Mouse (Mus musculus) CH12.LX (cell line): ENCODE measurements around the gene Armh1. TPM values are rescaled to one million over a fixed set of nuclear protein-coding genes. Genes with fewer than 3 reads are reported as not detected.

Source experiments
- DNase-seq: peaks from one replicate; pipeline ENCODE4 v3.0.0-alpha.2; 2013; ENCODE audit errors: extremely low read depth
- H3K27ac ChIP-seq: 2 replicates; pipeline ENCODE4 v1.5.1; 2012; ENCODE audit warnings: low read depth, mild to moderate bottlenecking, control low read depth, moderate library complexity; ENCODE audit not compliant: insufficient read depth
- H3K27me3 ChIP-seq: replicated peaks from 2 replicates; pipeline ENCODE3; 2012; ENCODE audit warnings: inconsistent platforms
- H3K36me3 ChIP-seq, 2 experiments: replicated peaks in 1 of 2; 2 replicates each; pipeline versions ENCODE3 to v1.6.1; 2012; ENCODE audit warnings: inconsistent platforms in 1 of 2, low read length in 1 of 2, mild to moderate bottlenecking in 1 of 2, mixed read lengths in 1 of 2, moderate library complexity in 1 of 2; ENCODE audit not compliant: control insufficient read depth in 1 of 2, insufficient read depth in 1 of 2
- H3K4me1 ChIP-seq, 2 experiments: 2 replicates each; pipeline ENCODE4 v1.6.1; 2012; ENCODE audit warnings: inconsistent platforms in 1 of 2, moderate library complexity in 1 of 2; ENCODE audit not compliant: insufficient read depth in 2 of 2, control insufficient read depth in 1 of 2
- H3K4me2 ChIP-seq: 2 replicates; pipeline ENCODE4 v1.6.1; 2012; ENCODE audit warnings: low read depth, mild to moderate bottlenecking, control low read depth; ENCODE audit not compliant: poor library complexity, insufficient read depth, severe bottlenecking
- H3K4me3 ChIP-seq, 3 experiments: fragments of 150-350 bp in 1 of 3; sonication (generic) in 1 of 3; replicated peaks in 1 of 3; 2 replicates each; pipeline versions ENCODE3 to v1.5.1; 2011 to 2012; ENCODE audit warnings: low read depth in 2 of 3, low read length in 2 of 3, mild to moderate bottlenecking in 2 of 3, moderate library complexity in 2 of 3, control low read depth in 1 of 3, improper control_type of control experiment in 1 of 3, inconsistent platforms in 1 of 3, mixed read lengths in 1 of 3; ENCODE audit not compliant: poor library complexity in 1 of 3
- H3K79me2 ChIP-seq: replicated peaks from 2 replicates; pipeline ENCODE4 v1.6.1; 2012; ENCODE audit warnings: mild to moderate bottlenecking, moderate library complexity; ENCODE audit not compliant: control insufficient read depth, poor library complexity, insufficient read depth, severe bottlenecking; ENCODE audit errors: extremely low read depth
- H3K9ac ChIP-seq: 2 replicates; pipeline ENCODE4 v1.6.1; 2012; ENCODE audit warnings: low read depth, mild to moderate bottlenecking, control low read depth, moderate library complexity; ENCODE audit not compliant: insufficient read depth
- H3K9me3 ChIP-seq: replicated peaks from 2 replicates; pipeline ENCODE3; 2012; ENCODE audit warnings: low read length, inconsistent platforms, mixed read lengths
- BHLHE40 ChIP-seq: IDR thresholded peaks from 2 replicates; pipeline ENCODE4 v1.6.1; 2011; ENCODE audit warnings: mild to moderate bottlenecking, low read depth, low read length, improper control_type of control experiment
- CHD1 ChIP-seq: IDR thresholded peaks from 2 replicates; pipeline ENCODE4 v1.6.1; 2012; ENCODE audit warnings: low read depth, low read length, improper control_type of control experiment, inconsistent platforms
- CHD2 ChIP-seq: IDR thresholded peaks from 2 replicates; pipeline ENCODE4 v1.6.1; 2011; ENCODE audit warnings: low read length, improper control_type of control experiment
- CTCF ChIP-seq, 2 experiments: IDR thresholded peaks in 1 of 2; conservative IDR thresholded peaks in 1 of 2; 2 replicates each; pipeline ENCODE4 v1.5.1; 2011 to 2012; ENCODE audit warnings: low read depth in 2 of 2, low read length in 2 of 2, improper control_type of control experiment in 1 of 2, inconsistent platforms in 1 of 2, mild to moderate bottlenecking in 1 of 2, moderate library complexity in 1 of 2
- E2F4 ChIP-seq: IDR thresholded peaks from 2 replicates; pipeline ENCODE4 v1.6.1; 2011; ENCODE audit warnings: low read depth, low read length, improper control_type of control experiment; ENCODE audit not compliant: insufficient replicate concordance
- ELF1 ChIP-seq: IDR thresholded peaks from 2 replicates; pipeline ENCODE4 v1.6.1; 2014; ENCODE audit warnings: low read depth, mild to moderate bottlenecking, inconsistent platforms, low read length, improper control_type of control experiment
- EP300 ChIP-seq: IDR thresholded peaks from 2 replicates; pipeline ENCODE4 v1.6.1; 2011; ENCODE audit warnings: low read length, improper control_type of control experiment
- ETS1 ChIP-seq: conservative IDR thresholded peaks from 2 replicates; pipeline ENCODE4 v1.6.1; 2012; ENCODE audit warnings: low read depth, mild to moderate bottlenecking, inconsistent platforms, low read length, improper control_type of control experiment, moderate library complexity
- GABPA ChIP-seq: IDR thresholded peaks from 2 replicates; pipeline ENCODE4 v1.6.1; 2012; ENCODE audit warnings: low read depth, low read length, improper control_type of control experiment, inconsistent platforms; ENCODE audit not compliant: insufficient replicate concordance
- HCFC1 ChIP-seq: IDR thresholded peaks from 2 replicates; pipeline ENCODE4 v1.6.1; 2012; ENCODE audit warnings: low read depth, mild to moderate bottlenecking, inconsistent platforms, low read length, improper control_type of control experiment
- IRF4 ChIP-seq: IDR thresholded peaks from 2 replicates; pipeline ENCODE4 v1.6.1; 2014; ENCODE audit warnings: low read depth, mild to moderate bottlenecking, inconsistent platforms, low read length, improper control_type of control experiment
- JUN ChIP-seq: IDR thresholded peaks from 2 replicates; pipeline ENCODE4 v1.6.1; 2011; ENCODE audit warnings: low read depth, mild to moderate bottlenecking, low read length, improper control_type of control experiment, moderate library complexity; ENCODE audit not compliant: insufficient read depth
- JUND ChIP-seq: conservative IDR thresholded peaks from 2 replicates; pipeline ENCODE4 v1.6.1; 2011; ENCODE audit warnings: low read depth, low read length, improper control_type of control experiment
- KAT2A ChIP-seq: IDR thresholded peaks from 2 replicates; pipeline ENCODE4 v1.6.1; 2012; ENCODE audit warnings: low read length, improper control_type of control experiment, inconsistent platforms; ENCODE audit not compliant: insufficient replicate concordance
- MAFK ChIP-seq: IDR thresholded peaks from 2 replicates; pipeline ENCODE4 v1.6.1; 2011; ENCODE audit warnings: low read length, improper control_type of control experiment; ENCODE audit not compliant: insufficient replicate concordance
- MAX ChIP-seq: IDR thresholded peaks from 2 replicates; pipeline ENCODE4 v1.6.1; 2011; ENCODE audit warnings: low read length, improper control_type of control experiment
- MAZ ChIP-seq: IDR thresholded peaks from 2 replicates; pipeline ENCODE4 v1.6.1; 2012; ENCODE audit warnings: low read depth, mild to moderate bottlenecking, inconsistent platforms, low read length, improper control_type of control experiment, moderate library complexity
- MEF2A ChIP-seq: IDR thresholded peaks from 2 replicates; pipeline ENCODE4 v1.6.1; 2014; ENCODE audit warnings: low read depth, mild to moderate bottlenecking, inconsistent platforms, low read length, improper control_type of control experiment, borderline replicate concordance
- MXI1 ChIP-seq: IDR thresholded peaks from 2 replicates; pipeline ENCODE4 v1.6.1; 2011; ENCODE audit warnings: mild to moderate bottlenecking, low read depth, low read length, improper control_type of control experiment
- MYC ChIP-seq: IDR thresholded peaks from 2 replicates; pipeline ENCODE4 v1.6.1; 2011; ENCODE audit warnings: low read depth, mild to moderate bottlenecking, improper control_type of control experiment, low read length
- NELFE ChIP-seq: IDR thresholded peaks from 2 replicates; pipeline ENCODE4 v1.6.1; 2011; ENCODE audit warnings: low read depth, low read length, improper control_type of control experiment
- NRF1 ChIP-seq: IDR thresholded peaks from 2 replicates; pipeline ENCODE4 v1.6.1; 2014; ENCODE audit warnings: low read depth, mild to moderate bottlenecking, inconsistent platforms, low read length, improper control_type of control experiment, moderate library complexity
- PAX5 ChIP-seq: IDR thresholded peaks from 2 replicates; pipeline ENCODE4 v1.6.1; 2012; ENCODE audit warnings: low read length, inconsistent platforms, mixed read lengths
- POLR2A ChIP-seq: IDR thresholded peaks from 2 replicates; pipeline ENCODE4 v1.6.1; 2011; ENCODE audit warnings: low read depth, mild to moderate bottlenecking, improper control_type of control experiment, low read length
- POLR2AphosphoS2 ChIP-seq: IDR thresholded peaks from 2 replicates; pipeline ENCODE4 v1.6.1; 2011; ENCODE audit warnings: low read depth, low read length, improper control_type of control experiment
- RAD21 ChIP-seq: IDR thresholded peaks from 2 replicates; pipeline ENCODE4 v1.6.1; 2011; ENCODE audit warnings: low read depth, mild to moderate bottlenecking, low read length, improper control_type of control experiment, moderate library complexity
- RCOR1 ChIP-seq: conservative IDR thresholded peaks from 2 replicates; pipeline ENCODE4 v1.6.1; 2012; ENCODE audit warnings: low read depth, mild to moderate bottlenecking, inconsistent platforms, low read length, improper control_type of control experiment
- SIN3A ChIP-seq: IDR thresholded peaks from 2 replicates; pipeline ENCODE4 v1.6.1; 2012; ENCODE audit warnings: low read length, improper control_type of control experiment, inconsistent platforms
- SMC3 ChIP-seq: IDR thresholded peaks from 2 replicates; pipeline ENCODE4 v1.6.1; 2011; ENCODE audit warnings: low read depth, low read length, improper control_type of control experiment
- TBP ChIP-seq: conservative IDR thresholded peaks from 2 replicates; pipeline ENCODE4 v1.6.1; 2011; ENCODE audit warnings: low read depth, low read length, improper control_type of control experiment
- TCF12 ChIP-seq: IDR thresholded peaks from 2 replicates; pipeline ENCODE4 v1.6.1; 2014; ENCODE audit warnings: low read depth, mild to moderate bottlenecking, inconsistent platforms, low read length, improper control_type of control experiment
- UBTF ChIP-seq: IDR thresholded peaks from 2 replicates; pipeline ENCODE4 v1.6.1; 2012; ENCODE audit warnings: low read depth, mild to moderate bottlenecking, inconsistent platforms, low read length, improper control_type of control experiment, moderate library complexity
- USF1 ChIP-seq: IDR thresholded peaks from 2 replicates; pipeline ENCODE4 v1.6.1; 2014; ENCODE audit warnings: low read depth, mild to moderate bottlenecking, inconsistent platforms, low read length, improper control_type of control experiment
- USF2 ChIP-seq: conservative IDR thresholded peaks from 2 replicates; pipeline ENCODE4 v1.6.1; 2011; ENCODE audit warnings: low read depth, low read length, improper control_type of control experiment
- ZC3H11A ChIP-seq: IDR thresholded peaks from 2 replicates; pipeline ENCODE4 v1.6.1; 2012; ENCODE audit warnings: low read depth, mild to moderate bottlenecking, inconsistent platforms, low read length, improper control_type of control experiment
- ZKSCAN1 ChIP-seq: IDR thresholded peaks from 2 replicates; pipeline ENCODE4 v1.6.1; 2012; ENCODE audit warnings: low read depth, inconsistent platforms, low read length, improper control_type of control experiment, borderline replicate concordance
- ZMIZ1 ChIP-seq: IDR thresholded peaks from 2 replicates; pipeline ENCODE4 v1.6.1; 2012; ENCODE audit warnings: low read depth, mild to moderate bottlenecking, inconsistent platforms, low read length, improper control_type of control experiment
- ZNF384 ChIP-seq: IDR thresholded peaks from 2 replicates; pipeline ENCODE4 v1.6.1; 2012; ENCODE audit warnings: low read depth, low read length, improper control_type of control experiment, inconsistent platforms
- dilution Hi-C: fragments of 300-500 bp; cut with MboI; formaldehyde crosslinking; loops from 2 replicates; pipeline ENCODE4 v1.14.3; 2020; ENCODE audit warnings: low sequenced_read_pairs; ENCODE audit not compliant: extremely low pct_unique_long_range_greater_than_20kb, extremely low pct_ligation_motif_present
- in situ Hi-C: fragments of 300-500 bp; cut with MboI; formaldehyde crosslinking; loops from 3 replicates; pipeline ENCODE4 v1.14.3; 2019; ENCODE audit warnings: low sequenced_read_pairs, low pct_ligation_motif_present, low pct_unique_long_range_greater_than_20kb, mixed read lengths
- polyA plus RNA-seq: library from polyadenylated mRNA; unstranded; fragments of >175 nt; gene quantifications from 2 replicates; pipeline ENCODE4 v1.2.1, GENCODE M21; 2012; ENCODE audit warnings: low read depth; ENCODE audit not compliant: insufficient read length
- total RNA-seq, 2 experiments: library from RNA; depleted of rRNA; stranded (reverse); fragments of 300-350 nt in 1 of 2; fragments of >200 nt in 1 of 2; gene quantifications; 2 replicates each; pipeline ENCODE4 v1.2.3; 2012 to 2014

Gene Armh1
- total and polyA plus RNA-seq, 3 experiments: not detected

DNA sequence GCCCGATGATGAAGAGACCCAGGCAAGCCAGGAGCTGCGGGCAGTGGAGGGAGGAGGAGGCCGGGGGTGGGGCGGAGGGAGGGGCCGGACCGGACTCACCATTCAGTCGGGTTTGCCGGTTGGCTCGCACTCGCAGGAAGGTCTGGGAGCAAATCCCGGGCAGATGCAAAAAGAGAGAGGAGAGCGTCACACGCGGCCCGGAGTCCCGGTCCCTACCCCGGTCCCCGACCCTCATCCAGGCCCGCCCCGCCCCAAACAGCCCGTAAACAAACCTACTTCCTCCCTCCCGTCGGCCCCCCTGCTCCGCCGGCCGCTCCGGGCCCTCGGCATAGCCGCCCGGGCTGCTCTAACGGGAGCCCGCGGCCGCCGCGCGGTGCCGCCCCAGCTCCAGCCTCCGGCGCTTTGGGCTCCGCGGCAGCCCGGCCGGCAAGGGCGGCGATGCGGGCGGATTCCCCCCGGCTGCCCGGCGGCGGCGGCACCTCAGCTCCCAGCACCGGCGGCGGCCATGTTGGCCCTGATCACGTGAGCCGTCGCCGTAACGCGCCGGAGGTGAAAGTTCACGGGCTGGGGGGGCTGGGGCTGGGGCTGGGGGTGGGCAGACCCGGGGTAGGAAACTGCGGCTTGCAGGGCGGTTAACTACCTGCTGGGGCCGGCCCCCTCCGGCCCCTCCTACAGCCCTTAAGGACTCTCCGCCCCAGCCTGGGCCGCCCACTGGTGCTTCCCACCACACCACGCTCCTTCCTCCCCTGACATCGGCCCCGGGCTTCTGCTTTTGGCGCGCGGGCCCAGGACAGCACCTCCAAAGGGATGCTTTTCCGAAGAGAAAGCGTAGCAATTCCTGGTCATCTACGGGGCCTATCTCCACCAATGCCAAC lies 37.2 kb upstream of the Armh1 start:
- in situ Hi-C loops: no loop called here
- Histone ChIP-seq H3K4me1 (peaks cover 2 to 39% of the 10 kb centered on the region in 2 experiments; a peak in 3 of 4 replicates), H3K9ac (peak overlapping the region; percentile 72), H3K4me3 (peak overlapping the region; percentile 66 to 82 (median 66)), H3K4me2 (peak overlapping the region; percentile 45), H3K79me2 (peaks cover 4% of the 10 kb centered on the region), H3K27ac (peak overlapping the region; percentile 58)
- dilution Hi-C loops: no loop called here
- TF ChIP-seq RCOR1 (no peak), SIN3A (peak; percentile 82; the same call in 1 of the 2 replicates), PAX5 (no peak), POLR2AphosphoS2 (no peak), RAD21 (no peak), MAX (0 out of 2 replicates have a peak, but pooled peaks have one; percentile 21), CHD1 (no peak), SMC3 (no peak), KAT2A (peak; percentile 82; the same call in 1 of the 2 replicates), CTCF (conservative IDR thresholded peaks at IDR 0.05 in 1 of 2, IDR thresholded peaks at IDR 0.05 in 1 of 2; ENCODE audit: low read depth in 2 of 2, low read length in 2 of 2) (no peak), UBTF (peak; percentile 81; the same call in 1 of the 2 replicates), NRF1 (peak; percentile 63; the same call in 1 of the 2 replicates), USF1 (peak; percentile 87), TBP (peak; percentile 65), ZMIZ1 (peak; percentile 30), GABPA (no peak), BHLHE40 (peak; percentile 81), ELF1 (peak; percentile 17; the same call in 1 of the 2 replicates), ZNF384 (no peak), CHD2 (peak; percentile 57), NELFE (peak; percentile 78), EP300 (no peak), ETS1 (no peak), USF2 (peak; percentile 41; the same call in 1 of the 2 replicates), JUN (no peak), TCF12 (peak; percentile 59; the same call in 1 of the 2 replicates), MAZ (peak; percentile 64), E2F4 (no peak), ZKSCAN1 (no peak), MYC (no peak), JUND (no peak), POLR2A (peak; percentile 83), MXI1 (peak; percentile 14; the same call in 1 of the 2 replicates), MAFK (no peak), HCFC1 (peak; percentile 70), ZC3H11A (no peak), IRF4 (no peak), MEF2A (0 out of 2 replicates have a peak, but pooled peaks have one; percentile 41)
- TF ChIP-seq, all 38 proteins: peak for 19
- Histone ChIP-seq H3K27me3 (no peaks in the 10 kb centered on the region), H3K36me3 (peaks cover 34 to 39% of the 10 kb centered on the region in 2 experiments), H3K9me3 (no peaks in the 10 kb centered on the region)
- peak; percentile 89 for DNase-seq
